Mouse (Mus musculus): ENCODE data around the gene Nsdhl.

Gene Nsdhl

DNA sequence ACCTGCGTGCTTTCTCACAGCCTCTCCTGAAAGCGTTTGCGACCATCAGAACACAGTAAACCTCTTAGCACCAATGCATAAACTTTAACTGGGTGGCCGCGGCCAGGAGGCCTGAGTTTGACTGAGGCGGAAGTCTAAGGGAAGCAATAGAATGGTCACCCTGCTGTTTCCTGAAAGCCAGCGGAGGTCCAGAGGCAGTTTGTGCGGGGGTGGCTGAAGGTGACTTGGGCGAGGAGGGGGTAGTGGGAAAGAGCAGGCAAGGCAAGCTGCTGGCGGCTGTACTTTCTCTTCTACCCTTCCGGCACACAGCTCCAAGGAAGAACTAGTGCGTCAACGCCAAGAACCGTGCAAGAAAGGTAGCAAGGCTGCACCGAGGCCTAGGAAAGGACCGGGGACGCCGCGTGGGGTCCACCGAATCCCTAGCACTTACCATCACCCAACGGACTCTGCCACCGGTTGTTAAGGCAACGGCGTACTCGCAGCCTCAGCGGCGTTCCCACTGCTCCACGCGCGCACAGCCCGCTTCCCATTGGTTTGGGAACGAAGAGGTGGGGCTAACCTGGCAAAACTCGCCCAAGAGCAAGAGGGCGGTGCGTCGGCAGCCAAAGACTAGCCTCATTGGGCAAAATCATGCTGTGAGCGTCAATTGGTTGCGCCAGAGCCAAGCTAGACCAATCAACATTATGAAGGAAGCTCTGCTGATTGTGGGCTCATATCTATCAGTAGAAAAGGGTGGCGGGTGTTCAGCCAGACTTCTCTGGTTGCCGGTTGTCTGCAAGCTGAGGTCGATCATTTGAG is at the start of gene Nsdhl, which contains the start of gene Cetn2:
Nsdhl (plus strand) TSS at position 674 of the 798 bp plus-strand sequence.
Cetn2 (minus strand) TSS at position 528 of the 798 bp plus-strand sequence.
- in situ Hi-C loops (cut with MboI; ENCODE audit: unreplicated experiment in 2 of 2), result loop anchor here in 1 of 2 experiments (10.0 kb wide), 1 partner anchor 1517 kb away; no protein-coding TSS in a partner anchor

DNA sequence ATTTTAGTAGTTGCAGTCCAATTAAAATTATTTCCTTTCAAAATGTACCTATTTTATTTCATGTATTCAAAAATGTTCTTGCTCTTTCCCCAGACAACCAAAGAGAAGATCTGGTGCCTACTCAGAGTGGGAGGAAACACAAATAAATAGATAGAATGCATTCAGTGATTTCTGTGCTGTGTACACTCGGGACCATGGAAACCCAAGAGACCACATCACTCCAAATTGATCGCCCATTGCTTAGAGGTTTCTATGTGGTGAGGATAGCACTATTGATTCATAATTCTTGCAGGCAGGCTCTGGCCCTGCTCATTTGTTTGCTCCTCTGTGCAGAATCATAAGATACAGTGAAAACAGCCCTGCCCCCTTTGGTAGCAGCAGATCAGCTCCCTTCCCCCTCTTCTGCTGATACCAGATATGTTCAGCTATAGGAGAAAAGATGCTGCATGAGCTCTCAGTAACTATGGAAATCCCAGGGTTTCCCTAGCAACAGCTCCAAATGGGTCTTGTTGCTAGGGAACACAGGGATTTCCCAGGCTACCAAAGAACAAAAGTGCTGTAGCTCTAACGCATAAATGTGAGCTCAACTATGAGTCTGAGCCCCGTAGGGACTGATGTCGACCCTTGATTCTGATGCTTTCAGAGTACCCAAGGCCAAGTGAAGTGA is 22.8 kb upstream of the Nsdhl start:
- in situ Hi-C loops (cut with MboI; ENCODE audit: unreplicated experiment in 2 of 2), result no loop called here

DNA sequence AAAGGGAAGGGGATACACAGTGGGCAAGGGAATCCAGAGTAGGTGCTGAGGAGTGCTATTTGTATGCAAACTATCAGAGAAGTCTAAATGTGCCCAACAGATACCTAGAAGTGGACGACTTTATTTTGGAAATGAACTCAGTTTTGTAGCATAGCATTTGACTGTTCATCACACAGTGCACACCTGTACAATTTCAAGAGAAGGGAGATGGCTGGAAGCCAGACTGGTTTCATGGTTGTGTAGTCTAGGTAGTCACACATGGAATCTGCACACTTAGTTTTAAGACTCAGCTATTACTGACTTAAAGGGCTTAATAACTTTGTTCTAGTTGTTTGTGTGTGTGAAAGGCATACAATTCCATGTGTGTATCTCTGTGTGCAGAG is 22.3 kb upstream of the Nsdhl start:
- in situ Hi-C loops (cut with MboI; ENCODE audit: unreplicated experiment in 2 of 2), result no loop called here

DNA sequence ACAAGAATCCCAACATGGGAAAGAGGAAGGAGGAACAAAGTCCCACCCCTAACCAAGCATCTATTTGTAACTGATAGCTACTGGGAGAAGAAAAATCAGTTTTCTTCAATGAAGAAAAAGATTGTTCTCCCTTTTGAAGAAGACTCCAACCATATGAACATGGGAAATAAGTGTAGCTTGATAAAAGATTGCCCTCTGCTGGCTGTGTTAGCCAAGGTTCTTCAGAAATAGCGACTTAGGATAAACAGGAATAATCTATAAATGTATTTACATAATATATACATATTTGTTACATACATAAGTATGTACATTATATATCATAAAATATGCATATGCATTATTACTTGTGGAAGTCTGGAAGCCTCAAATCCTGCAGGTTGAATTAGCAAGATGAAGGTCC is 15.8 kb upstream of the Nsdhl start:
- in situ Hi-C loops (cut with MboI; ENCODE audit: unreplicated experiment in 2 of 2), result no loop called here

DNA sequence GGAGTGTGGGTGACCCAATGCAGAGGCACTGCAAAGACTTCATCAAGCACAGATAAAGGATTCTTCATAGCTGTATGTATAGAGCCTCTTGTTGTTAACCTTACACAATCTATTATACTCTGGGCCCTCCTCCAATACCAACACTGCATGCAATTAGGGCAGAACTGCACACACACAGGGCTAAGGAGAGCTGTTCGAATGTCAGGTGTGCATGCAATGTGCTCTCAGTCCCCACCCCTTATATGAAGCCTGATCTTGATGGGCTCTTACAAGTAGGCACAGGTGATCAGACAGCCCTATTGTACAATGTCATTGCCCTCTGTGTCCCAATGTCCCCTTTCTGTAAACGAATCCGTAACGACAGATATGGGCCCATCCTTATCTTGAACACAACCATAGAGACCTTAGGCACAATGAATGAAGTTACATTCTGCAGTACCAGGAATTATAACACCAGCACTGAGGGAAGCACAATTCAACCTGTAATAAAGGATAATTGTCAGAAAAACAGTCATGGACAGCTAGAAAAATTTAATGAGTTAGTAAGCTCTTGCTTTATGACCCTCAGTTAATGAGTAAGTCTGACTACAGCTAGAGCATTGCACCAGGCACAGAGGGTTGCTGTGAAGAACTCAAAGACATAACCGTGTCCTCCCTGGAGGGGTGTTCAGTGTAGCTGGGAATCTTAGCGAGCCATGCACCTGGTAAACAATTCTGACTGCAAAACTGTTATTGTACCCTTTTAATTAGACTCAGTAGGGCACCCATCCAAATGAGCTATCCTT is 10.5 kb upstream of the Nsdhl start:
- in situ Hi-C loops (cut with MboI; ENCODE audit: unreplicated experiment in 2 of 2), result no loop called here

DNA sequence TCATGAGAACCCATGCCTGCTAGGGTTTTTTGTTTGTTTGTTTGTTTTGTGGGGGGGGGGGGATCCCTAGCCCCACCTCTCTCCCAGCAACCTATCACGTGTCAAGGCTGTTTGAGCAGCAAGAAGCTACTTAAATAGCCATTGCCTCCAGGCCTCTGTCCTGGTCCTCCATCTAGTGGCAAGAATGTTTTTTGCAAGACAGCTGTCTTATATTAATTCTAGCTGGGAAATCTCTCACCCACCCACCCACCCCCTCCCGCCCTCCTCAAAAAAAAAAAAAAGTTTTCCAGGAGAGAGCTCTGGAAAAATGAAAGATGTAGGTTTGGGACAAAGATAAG is 10.0 kb upstream of the Nsdhl start:
- in situ Hi-C loops (cut with MboI; ENCODE audit: unreplicated experiment in 2 of 2), result no loop called here

DNA sequence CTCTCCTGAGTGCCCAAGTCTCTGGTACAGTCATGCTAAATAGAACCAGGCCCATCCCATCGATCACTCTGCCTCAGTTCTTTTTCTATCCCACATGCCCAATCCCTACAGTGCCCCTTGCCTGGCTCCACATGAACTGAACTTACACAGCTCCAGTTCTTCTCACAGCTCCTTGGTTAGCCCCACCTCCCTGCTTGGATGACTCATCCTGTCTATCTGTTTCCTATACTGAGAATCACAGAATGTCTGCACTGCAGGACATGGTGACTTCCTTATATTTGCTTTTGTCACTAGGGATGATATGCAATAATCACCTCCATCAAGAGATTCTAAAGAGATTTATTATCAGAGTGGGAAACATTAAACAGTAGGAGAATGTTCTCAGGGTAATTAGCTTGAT is 6.7 kb upstream of the Nsdhl start:
- in situ Hi-C loops (cut with MboI; ENCODE audit: unreplicated experiment in 2 of 2), result loop anchor here in 1 of 2 experiments (10.0 kb wide), 1 partner anchor 1523 kb away; no protein-coding TSS in a partner anchor

DNA sequence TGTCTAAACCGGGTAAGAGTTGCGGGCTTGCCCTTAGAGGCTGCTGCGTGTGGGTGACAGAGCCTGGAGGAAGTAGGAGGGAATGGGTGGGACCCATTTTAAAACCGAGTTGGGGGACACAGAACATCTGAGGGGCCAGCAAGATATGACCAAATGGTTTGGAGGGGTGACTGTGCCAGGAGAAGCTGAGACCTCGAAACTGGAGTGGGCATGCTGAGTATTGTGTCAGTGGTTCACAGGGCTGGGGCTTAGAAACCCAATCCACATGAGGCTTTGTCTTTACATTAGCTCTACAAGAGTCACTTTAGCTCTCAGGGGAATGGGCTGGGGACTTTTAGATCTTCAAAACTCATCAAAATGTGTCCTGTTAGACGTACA is 314 bp downstream of the Nsdhl start:
- in situ Hi-C loops (cut with MboI; ENCODE audit: unreplicated experiment in 2 of 2), result loop anchor here in 1 of 2 experiments (10.0 kb wide), 1 partner anchor 1516 kb away; no protein-coding TSS in a partner anchor

DNA sequence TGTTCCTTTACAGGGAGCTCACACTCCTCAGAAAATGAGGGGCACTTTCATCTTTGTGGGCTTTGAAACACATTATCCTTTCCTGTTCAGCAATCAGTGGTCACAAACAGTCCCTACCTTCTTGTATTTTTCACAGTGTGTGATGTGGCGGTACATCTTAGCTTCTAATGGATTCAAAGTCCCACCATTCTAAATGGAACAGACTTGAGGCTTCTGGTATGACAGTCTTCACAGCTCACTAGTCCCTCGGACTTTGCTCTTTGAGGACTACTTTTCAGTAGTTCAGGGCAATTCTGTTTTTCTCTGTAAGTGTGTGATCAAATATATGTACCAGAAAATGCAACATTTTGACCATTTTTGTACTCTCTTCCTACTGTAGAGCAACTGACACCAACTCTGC is 3.0 kb downstream of the Nsdhl start:
- in situ Hi-C loops (cut with MboI; ENCODE audit: unreplicated experiment in 2 of 2), result no loop called here

DNA sequence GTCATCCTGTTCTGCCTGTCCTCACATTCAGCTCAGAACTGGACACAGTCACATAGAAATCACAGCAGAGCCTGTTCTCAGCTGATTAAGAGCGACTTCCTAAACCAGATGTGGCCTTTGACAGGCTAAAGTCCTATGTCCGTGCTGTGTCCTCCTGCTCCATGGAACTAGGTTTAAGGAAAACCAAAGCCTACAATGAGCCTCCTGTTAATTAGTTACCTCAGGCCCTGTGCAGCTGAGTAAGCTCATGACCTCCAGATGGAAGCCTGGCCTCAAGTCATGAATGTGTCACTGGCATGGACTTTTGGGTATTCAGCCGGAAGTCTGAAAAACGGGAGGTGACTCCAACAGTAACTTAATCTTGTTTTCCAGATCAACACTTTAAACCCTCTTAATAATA is 35.1 kb downstream of the Nsdhl start:
- in situ Hi-C loops (cut with MboI; ENCODE audit: unreplicated experiment in 2 of 2), result no loop called here

DNA sequence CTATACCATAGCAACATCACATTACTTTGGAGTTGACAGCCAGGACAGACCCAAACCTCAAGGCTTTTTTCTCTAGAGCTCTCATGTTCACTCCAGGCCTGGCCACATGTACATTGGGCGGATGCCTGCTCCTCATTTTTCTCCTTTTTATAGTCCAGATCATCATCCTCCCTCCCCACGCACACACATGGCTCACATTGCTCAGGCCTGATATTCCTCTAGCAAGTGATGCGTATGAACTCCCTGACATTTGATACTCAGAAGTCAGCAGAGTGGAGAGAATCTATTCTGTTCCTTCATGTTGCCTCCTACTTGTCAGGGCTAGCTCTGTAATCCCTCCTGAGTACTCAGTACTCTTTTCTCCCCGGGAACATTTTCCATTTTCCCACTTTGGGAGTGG is 38.1 kb downstream of the Nsdhl start:
- in situ Hi-C loops (cut with MboI; ENCODE audit: unreplicated experiment in 2 of 2), result no loop called here

DNA sequence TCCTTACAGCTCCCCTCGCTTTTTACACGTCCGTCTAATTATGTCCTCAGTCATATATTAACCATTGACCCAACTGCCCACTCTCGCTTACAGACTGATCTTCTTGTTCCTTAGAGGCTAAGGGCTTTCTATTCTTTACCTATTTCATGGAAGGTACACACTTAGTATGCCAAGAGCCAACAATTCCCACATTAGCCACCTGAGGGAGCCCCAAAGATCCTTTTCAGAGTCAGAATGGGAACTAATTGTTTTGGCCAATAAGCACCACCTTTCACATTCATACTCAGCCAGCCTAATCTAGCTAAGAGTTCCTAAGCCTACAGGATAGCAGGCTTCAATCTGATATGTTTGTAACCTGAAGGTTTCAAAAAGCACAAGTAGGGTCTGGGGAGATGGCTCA is 42.1 kb downstream of the Nsdhl start:
- in situ Hi-C loops (cut with MboI; ENCODE audit: unreplicated experiment in 2 of 2), result no loop called here

DNA sequence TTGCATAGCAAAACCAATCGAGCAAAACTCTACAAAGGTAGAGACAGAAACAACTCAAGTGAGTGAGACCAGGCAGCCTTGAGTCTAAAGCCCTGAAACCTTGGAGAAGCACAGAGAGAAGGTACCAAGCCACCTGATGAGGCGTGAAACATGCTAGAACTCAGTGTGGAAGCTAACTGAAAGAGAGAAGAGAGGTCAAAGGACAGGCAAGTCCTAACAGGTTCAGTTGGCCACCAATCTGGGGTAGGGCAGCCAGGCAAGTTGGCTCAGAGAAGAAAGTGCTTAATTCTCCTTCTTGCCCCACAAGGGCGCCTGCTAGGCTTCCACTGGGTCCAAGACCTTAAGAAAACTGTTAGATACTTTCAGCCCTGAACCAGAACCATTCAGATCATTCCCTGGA is 43.2 kb downstream of the Nsdhl start:
- in situ Hi-C loops (cut with MboI; ENCODE audit: unreplicated experiment in 2 of 2), result no loop called here

DNA sequence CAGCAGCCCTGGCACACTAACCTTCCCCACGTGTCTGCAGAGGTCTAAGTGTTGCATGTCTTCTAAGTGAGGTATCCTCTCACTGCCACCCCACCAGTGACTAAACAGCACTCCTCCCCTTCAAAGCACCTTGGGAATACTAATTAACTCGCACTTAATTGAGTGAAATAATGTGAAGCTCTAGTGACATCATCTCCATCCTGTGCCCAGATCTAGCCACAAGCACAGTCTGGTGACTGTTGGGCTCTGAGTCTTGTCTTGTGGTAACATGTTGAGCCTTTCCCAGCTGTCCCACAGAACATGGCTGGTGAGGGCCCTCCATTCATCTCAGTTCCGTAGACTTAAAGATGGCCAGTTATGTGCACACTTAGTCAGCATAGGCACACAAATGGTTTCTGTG is 44.4 kb downstream of the Nsdhl start:
- in situ Hi-C loops (cut with MboI; ENCODE audit: unreplicated experiment in 2 of 2), result no loop called here

DNA sequence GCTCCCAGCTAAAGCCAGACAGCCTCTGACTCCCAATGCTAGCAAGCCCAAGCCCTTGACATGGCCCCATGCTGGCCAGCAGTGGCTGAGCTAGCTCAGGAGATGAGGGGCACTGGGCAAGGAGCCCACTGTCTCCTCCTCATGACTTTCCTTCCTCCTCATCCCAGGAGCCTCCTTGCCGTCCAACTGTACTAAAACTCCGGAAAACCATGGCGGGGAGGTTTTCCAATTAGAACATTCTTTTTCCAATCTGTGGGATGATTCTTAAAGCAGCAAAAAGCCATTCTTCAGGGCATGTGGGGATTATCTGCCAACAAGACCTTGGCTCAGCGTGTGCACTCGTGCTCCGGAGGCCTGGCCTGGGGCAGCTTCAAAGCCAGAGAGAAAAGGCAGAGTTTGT is 64.5 kb downstream of the Nsdhl start:
- in situ Hi-C loops (cut with MboI; ENCODE audit: unreplicated experiment in 2 of 2), result no loop called here

DNA sequence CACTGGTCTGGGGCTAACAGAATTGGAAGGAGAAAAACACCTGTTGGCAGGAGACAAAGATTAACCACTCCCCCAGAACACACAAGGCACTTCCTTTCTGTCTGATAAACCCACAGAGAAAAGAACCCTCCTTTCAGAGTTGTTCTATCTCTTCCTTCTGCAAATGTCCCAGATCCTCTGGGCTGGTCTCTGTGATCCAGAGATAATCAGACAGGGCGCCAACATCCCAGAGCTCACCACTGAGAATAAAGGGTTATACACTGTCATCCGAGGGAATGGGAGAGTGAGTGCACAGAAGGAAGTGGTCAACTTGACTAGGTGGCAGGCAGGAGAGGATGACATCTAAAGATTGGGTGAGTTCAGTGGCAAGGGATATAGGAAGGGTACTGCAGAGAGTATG is 67.2 kb downstream of the Nsdhl start:
- in situ Hi-C loops (cut with MboI; ENCODE audit: unreplicated experiment in 2 of 2), result no loop called here

DNA sequence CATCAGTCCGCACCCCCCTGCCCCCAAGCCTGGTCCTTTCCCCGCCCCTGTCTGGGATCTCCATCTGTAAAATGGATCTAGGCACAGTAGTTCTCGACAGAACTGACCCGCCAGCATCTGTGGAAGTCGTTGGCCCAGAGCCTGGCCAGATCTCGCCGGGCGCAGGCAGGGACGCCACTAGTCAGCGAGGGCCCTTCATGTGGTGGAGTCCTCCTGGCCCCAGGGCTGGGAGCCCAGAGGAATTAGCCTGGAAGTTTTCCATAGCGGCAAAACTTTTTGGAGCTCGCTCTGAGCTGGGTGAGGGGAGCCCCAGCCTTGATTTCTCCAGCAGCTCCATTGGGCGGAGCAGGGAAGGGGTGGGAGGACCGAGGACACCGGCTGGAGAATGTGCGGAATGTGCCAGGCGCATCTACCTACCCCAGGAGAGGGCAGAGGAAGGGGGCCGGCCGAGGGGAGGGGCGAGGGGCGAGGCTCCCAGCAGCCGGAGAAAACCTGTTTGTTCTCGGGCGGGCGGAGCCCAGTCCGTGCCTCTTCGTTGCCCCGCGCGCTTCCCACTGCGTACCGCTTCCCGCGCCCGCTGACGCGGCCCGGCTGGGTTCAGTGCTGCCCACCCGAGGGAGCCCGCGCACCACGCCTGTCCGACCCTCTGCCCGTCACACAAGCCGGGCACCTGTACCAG is 68.6 kb downstream of the Nsdhl start, which contains the start of gene Zfp185:
Zfp185 (plus strand) TSS at position 499 of the 679 bp plus-strand sequence.
- in situ Hi-C loops (cut with MboI; ENCODE audit: unreplicated experiment in 2 of 2), result no loop called here

DNA sequence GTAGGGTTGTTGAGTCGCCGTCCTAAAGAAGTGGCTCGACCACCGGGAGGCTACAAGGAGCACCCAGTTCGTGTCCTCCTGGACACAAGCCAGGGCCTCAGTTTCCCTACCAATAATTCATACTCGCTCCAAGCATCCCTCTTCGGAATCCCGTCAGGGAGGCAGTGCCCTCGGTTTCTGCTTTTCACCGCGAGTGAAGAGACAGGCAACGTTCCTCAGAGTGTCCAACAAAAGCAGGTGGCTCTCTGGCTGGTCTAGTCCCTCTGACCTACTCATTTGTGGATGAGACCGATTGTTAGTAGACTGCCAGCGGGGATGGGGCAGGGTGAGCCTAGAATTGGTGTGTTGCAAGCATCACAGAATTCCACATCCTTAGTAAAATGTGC is 69.2 kb downstream of the Nsdhl start:
- in situ Hi-C loops (cut with MboI; ENCODE audit: unreplicated experiment in 2 of 2), result no loop called here

DNA sequence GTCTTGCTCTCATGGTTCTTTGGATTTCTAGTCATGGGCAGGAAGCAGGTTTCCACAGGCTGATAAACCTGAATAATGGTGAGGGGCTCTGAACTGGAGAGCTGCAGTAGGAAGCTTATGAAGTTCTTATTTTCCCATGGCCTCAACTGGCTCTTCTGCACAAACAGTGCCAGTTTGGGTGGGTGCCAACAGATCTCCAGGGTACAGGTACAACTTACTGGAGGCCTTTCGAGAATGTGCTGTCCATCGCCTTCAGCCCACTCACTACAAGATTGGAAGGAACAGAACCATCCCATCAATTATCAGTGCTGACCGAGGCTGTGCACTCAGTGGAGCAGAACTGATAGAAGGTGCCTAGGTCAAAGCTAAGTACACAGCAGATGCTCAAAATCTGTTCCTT is 70.1 kb downstream of the Nsdhl start:
- in situ Hi-C loops (cut with MboI; ENCODE audit: unreplicated experiment in 2 of 2), result no loop called here

DNA sequence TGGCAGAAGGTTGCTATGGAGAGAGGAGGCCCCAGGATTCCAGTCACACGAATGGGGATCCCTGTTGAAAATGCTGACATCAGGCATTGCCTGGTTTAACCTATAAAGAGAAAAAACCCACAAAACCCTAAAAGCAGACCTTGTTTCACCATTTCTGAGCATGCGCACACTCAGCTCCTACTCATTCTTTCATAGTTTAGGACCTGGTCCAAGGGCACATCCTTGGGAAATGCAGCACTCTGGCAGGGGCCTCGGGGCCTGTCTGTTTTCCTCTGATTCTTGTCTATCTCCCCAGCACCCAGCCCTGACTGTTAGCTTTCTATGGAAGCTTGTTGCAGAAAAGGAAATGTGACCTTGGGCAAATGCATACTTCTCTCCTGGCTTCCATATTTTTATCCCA is 72.2 kb downstream of the Nsdhl start:
- in situ Hi-C loops (cut with MboI; ENCODE audit: unreplicated experiment in 2 of 2), result no loop called here

Measured in v-Abl transformed pro-B cells (cell line).